Mouse (Mus musculus) T-helper 2 cell (primary cell): ENCODE results near the gene Tmem219.

Experiments used
- in situ Hi-C: fragments of 300-600 bp; cut with MboI, MseI; formaldehyde crosslinking; loops from one replicate; pipeline ENCODE4 v1.15.1; 2025; ENCODE audit warnings: high pct_unique_total_duplicates

The Tmem219 gene

GRCm38 (mm10) chr7:126922624-126923060 is at the start of gene Tmem219:
Tmem219 (minus strand) TSS chr7:126922917.
- in situ Hi-C loops = no loop called here

GRCm38 (mm10) chr7:126967361-126967760 is 44.6 kb upstream of the Tmem219 start:
- in situ Hi-C loops = no loop called here

GRCm38 (mm10) chr7:126965568-126965967 is 42.9 kb upstream of the Tmem219 start:
- in situ Hi-C loops = no loop called here

- in situ Hi-C loops = loop anchor here (5.0 kb wide), 1 partner anchor 141 kb away; no protein-coding TSS in a partner anchor
These were observed 41.0 kb upstream of the Tmem219 start for GRCm38 (mm10) chr7:126963548-126964286.

GRCm38 (mm10) chr7:126961965-126962364 is 39.2 kb upstream of the Tmem219 start:
- in situ Hi-C loops = loop anchor here (5.0 kb wide), 1 partner anchor 140 kb away; no protein-coding TSS in a partner anchor

- in situ Hi-C loops = loop anchor here (5.0 kb wide), 1 partner anchor 139 kb away; no protein-coding TSS in a partner anchor
These were observed 38.4 kb upstream of the Tmem219 start for GRCm38 (mm10) chr7:126961095-126961494.

GRCm38 (mm10) chr7:126959780-126960179 is 37.1 kb upstream of the Tmem219 start:
- in situ Hi-C loops = loop anchor here (5.0 kb wide), 1 partner anchor 137 kb away; no protein-coding TSS in a partner anchor

GRCm38 (mm10) chr7:126955125-126955524 is 32.4 kb upstream of the Tmem219 start:
- in situ Hi-C loops = no loop called here

GRCm38 (mm10) chr7:126952646-126953045 is 29.9 kb upstream of the Tmem219 start:
- in situ Hi-C loops = no loop called here

- in situ Hi-C loops = no loop called here
These were observed 29.0 kb upstream of the Tmem219 start for GRCm38 (mm10) chr7:126951741-126952140.

- in situ Hi-C loops = no loop called here
These were observed 28.2 kb upstream of the Tmem219 start for GRCm38 (mm10) chr7:126950647-126951615.

GRCm38 (mm10) chr7:126949793-126950646 is 27.3 kb upstream of the Tmem219 start, which contains the start of gene Sez6l2:
Sez6l2 (plus strand) TSS chr7:126950563.
- in situ Hi-C loops = no loop called here

GRCm38 (mm10) chr7:126949403-126949792 is 26.7 kb upstream of the Tmem219 start, which contains the start of gene Asphd1:
Asphd1 (minus strand) TSS chr7:126949582.
- in situ Hi-C loops = no loop called here

GRCm38 (mm10) chr7:126948626-126949025 is 25.9 kb upstream of the Tmem219 start:
- in situ Hi-C loops = no loop called here

- in situ Hi-C loops = no loop called here
These were observed 23.8 kb upstream of the Tmem219 start for GRCm38 (mm10) chr7:126946530-126946929.

GRCm38 (mm10) chr7:126941801-126942200 is 19.1 kb upstream of the Tmem219 start:
- in situ Hi-C loops = no loop called here

GRCm38 (mm10) chr7:126941171-126941570 is 18.5 kb upstream of the Tmem219 start:
- in situ Hi-C loops = no loop called here

GRCm38 (mm10) chr7:126932652-126933051 is 9.9 kb upstream of the Tmem219 start:
- in situ Hi-C loops = no loop called here

- in situ Hi-C loops = no loop called here
These were observed 6.3 kb upstream of the Tmem219 start for GRCm38 (mm10) chr7:126929046-126929445.

GRCm38 (mm10) chr7:126928384-126929037 is 5.8 kb upstream of the Tmem219 start, which contains the start of gene Kctd13:
Kctd13 (plus strand) TSS chr7:126928879.
- in situ Hi-C loops = no loop called here
